Mouse (Mus musculus) kidney, adult 18-20 months (tissue): ENCODE results near the gene Scg5.

ENCODE experiments used
- DNase-seq: peaks from one replicate; pipeline ENCODE4 v3.0.0; 2021

Gene Scg5

GRCm38 (mm10) chr2:113828943-113829882 lies at the start of gene Scg5:
Gene Scg5, minus strand, starts transcription at chr2:113829121.
- peak; percentile 65 for DNase-seq

DNA sequence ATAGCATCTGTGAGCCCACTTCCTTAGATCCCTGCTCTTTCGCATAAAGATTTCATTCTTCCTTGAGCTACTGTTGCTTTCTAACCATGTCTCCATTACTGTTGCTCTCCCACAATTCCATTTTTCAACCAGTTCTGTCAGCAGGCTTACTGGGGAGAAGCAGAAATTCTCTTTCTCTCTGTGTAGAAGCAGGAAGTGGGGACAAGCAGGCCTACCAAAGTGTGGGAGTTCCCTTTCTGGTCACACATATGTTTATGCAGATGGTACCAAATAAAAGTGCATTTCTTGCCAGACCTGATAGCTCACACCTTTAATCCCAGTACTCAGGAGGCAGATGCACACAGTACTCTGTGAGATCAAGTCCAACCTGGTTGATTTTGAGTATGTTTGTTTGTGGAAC lies 41.2 kb upstream of the Scg5 start:
- DNase-seq: no peak

DNA sequence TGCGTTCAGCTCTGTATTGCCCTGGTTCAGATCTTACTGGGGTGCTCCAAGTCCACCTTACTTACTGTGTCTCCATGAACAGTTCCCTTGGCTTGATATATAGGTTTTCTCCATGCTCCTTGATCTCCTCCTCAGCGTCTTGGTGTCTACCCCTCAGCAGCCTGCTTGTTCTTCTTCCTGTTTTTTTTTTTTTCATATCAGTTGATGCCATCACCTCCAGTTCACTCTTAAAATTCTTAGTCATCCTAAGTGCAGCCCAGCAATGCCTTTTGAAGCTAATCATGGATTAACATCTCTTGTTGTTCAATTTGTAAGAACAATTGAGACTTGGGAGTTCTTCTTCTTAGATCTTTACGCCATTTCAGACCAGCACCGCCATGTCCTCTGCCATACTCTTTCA lies 39.5 kb upstream of the Scg5 start:
- no peak for DNase-seq

- no peak for DNase-seq
Measured at GRCm38 (mm10) chr2:113866155-113866554, 37.2 kb upstream of the Scg5 start.

GRCm38 (mm10) chr2:113849141-113849540 lies 20.2 kb upstream of the Scg5 start:
- DNase-seq: no peak

DNA sequence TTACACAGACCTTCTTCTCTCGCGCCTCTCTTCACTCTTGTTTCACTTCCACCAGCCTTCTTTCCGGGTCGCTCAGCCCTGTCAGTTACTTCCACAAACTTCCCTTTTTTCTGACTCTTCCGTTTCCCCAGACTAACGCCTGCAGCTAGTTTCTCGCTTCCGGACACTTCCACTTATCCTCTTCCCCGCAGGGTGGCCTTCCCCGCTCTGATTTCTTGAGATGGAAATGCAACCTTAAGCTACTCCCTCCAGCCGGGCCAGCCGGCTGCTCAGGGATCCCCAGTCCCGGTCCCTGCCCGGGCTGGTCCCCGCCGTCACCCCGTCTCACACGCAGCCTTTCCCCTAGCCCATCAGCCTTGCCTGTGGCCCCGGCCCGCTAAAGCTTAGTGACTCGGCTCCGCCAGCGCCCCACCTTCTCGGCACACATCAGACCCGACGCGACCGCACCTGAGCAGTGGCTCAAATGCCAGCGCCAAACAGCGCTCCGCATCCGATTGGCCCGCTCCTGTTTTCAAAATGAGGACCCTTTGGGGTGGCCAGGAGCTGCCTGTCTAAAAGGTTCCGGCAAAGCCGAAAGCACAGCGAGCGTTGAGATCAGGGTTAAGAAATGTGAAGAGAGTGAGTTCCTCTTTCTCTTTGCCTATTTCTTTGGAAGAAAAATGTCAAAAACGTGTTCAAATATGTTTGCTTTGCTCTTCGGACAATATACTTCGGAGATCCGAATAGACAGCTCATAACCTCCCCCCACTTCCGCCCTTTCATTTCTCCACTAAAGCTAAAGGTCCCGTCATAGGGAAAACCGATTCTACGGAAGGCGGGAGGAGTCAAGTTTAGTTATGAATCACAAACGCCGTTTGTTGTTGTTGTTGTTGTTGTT lies 19.6 kb upstream of the Scg5 start, which contains the start of gene Arhgap11a:
TSS of gene Arhgap11a (minus strand) at position 417 of the 877 bp plus-strand sequence.
- peak; percentile 94 for DNase-seq

DNA sequence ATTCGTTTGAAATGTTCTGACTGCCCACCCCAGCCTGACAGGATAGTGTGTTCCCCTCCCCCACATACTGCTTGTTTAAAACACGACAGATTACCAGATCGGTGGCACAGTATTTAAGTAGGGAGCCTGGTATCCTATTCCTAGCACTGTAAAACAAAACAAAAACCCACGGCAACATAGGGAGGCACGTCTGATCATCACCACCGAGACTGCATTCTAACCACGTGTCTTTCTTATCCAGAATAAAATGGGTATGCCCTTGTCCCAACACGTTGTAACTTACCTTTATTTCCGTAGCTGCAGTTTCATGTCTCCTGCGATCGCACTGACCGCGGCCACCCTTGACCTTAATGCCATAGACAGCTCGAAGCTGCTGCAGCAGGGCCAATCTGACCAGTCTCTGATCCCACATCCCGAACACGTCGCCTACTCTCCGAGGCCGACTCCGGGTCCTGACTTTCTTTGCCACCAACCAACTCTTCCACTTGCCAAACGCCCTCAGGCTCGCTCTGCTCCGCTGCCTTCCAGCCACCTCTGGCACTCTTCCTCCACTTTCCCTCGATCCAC lies 18.8 kb upstream of the Scg5 start:
- peak; percentile 17 for DNase-seq

DNA sequence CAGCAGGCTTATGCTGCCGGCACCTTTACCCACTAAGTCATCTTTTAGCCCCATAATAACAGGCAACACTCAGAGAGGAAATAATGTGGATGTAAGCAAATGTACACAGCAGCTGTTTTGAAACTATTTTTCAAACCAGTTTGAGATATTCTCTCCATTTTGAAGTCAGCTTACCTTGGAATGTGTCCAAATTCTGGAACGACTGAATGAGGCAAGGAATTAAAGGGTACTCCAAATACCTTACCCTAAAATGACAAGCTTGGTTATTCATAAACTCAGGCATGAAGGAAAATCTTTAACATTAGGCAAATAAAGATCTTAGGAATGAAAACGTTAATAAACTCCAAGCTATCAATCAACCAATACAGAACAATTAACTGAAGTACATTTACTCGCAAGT lies 16.2 kb upstream of the Scg5 start:
- DNase-seq: no peak

DNA sequence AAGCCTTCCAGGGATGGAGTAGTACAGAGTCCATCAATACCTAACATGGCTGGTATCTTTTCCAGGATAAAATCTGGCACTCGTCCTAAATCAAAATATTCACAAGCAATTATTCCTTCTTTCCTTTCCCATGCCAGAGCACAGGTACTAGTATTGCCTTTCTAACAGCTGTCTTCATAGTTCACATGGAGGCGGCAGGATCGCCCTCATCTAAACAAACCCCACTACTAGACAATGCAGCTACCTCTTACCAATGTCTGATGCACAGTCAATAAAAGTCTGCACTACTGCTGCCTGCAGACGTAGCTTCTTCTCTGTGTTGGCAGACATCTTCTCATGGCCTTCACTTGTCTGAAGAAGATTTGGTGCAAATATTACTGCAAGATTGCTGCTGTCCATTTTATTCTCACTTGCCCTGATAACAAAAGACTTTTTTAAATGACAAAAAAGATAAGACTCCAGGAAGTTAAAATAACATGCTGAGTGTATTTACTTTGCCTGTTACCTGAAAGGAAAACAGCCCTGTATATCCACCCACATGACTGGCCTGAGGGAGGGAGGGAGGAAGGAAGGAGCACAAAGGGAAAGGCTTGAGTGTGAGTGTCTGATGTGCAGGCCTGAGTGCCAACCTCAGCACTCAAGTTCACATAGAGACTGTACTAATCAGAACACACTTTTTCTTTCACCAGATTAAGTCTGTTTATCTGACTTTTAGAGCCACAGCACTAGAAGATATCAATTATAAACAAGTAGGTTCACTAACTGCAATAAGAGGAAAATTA lies 12.9 kb upstream of the Scg5 start:
- no peak for DNase-seq

DNA sequence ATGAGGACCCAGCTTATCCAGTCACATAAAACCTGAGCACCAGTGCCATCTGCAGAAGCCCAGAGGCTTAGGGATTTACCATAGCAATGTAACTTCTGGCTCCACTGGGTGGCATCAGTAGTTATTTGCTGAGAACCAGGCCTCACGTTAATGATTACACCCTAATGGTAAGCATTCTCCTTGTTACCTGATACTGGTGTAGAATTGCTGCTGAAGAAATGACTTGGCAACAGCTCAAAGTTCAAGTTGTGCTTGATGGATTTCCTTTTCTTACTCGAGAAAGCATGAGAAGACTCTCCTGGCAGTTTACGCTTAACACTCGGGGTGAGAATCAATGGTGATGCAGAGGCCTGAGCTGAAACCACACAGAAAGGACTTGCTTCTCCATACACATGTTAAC lies 10.6 kb upstream of the Scg5 start:
- DNase-seq: peak; percentile 31

GRCm38 (mm10) chr2:113835219-113835618 lies 6.3 kb upstream of the Scg5 start:
- no peak for DNase-seq

GRCm38 (mm10) chr2:113828086-113828942 lies 607 bp downstream of the Scg5 start:
- DNase-seq: no peak

DNA sequence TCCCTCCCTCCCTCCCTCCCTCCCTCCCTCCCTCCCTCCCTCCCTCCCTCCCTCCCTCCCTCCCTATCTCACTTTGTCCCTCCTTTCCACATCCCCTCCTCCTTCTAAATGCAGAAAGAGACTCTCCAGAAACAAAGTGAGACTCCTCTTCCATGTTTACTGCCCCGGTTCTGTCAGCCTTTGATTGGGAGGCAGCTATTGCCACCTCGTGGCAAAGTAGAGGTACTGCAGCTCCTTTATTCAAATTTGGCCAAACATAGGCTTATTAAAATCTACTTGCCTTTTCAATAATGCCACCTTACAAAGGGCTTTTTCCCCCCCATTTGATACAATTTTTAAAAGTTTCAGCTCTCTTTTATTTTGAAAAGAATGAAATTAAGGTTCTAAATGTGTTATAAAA lies 5.0 kb downstream of the Scg5 start:
- no peak for DNase-seq

DNA sequence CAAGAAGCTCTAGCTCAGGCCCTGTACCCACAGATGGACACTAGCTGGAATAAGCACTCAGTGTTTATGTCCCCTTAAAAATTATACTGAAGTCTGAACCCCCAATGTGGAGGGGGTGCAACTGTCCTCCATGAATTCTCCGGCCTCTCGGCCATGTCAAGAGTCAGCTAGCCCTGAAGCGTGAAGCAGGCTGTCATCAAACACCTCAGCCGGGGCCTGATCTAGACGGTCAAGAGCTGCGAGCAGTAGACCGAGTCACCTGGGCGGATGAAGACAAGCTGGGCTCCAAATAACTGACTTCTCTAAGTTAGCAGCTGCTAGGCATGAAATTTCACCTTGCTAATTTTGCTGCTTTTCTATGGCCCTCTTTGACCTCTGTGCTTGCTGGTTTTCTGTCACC lies 6.6 kb downstream of the Scg5 start:
- DNase-seq: no peak

GRCm38 (mm10) chr2:113821176-113821734 lies 7.7 kb downstream of the Scg5 start:
- peak; percentile 23 for DNase-seq

- DNase-seq: no peak
Measured at GRCm38 (mm10) chr2:113820117-113820516, 8.8 kb downstream of the Scg5 start.

DNA sequence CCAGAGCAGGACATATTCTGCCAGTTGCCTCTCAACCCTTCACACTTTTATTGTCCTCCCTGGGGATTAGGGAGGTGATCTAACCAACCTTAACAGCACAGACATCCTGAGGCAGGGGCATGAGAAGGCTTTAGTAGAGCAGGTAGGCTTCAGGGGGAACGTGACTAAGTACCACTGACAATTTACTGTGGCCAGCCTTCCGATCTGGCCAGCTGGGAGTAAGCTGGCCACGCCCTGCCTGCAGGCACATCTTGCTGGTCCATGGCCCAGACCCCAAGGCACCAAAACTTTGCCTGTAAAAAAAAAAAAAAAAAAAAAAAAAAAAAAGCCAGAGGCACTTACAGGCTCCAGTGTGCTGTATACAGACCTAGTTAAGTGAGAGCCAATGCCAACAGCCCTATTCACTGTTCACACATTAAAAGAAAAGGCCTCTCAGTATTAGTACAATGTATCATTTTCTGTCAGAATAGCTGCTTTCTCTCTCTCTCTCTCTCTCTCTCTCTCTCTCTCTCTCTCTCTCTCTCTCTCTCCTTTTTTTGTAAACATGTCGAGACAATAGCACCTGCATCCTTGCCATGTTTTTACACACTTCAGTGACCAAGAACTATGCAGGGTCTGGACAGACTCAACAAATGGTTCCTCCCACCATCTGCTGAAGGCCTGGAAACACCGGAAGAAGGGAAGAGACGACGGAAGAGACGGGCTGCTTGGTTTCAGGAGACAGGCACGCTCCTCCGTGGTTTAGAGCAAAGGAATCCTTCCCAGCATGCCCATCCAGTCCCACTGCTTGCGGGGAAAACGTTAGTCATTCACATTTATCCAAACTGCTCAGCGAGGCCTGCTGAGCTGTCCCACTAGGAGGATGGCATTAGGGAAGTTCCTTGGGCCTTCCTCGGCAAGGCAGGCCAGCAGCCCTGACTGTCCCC lies 11.0 kb downstream of the Scg5 start:
- DNase-seq: no peak

DNA sequence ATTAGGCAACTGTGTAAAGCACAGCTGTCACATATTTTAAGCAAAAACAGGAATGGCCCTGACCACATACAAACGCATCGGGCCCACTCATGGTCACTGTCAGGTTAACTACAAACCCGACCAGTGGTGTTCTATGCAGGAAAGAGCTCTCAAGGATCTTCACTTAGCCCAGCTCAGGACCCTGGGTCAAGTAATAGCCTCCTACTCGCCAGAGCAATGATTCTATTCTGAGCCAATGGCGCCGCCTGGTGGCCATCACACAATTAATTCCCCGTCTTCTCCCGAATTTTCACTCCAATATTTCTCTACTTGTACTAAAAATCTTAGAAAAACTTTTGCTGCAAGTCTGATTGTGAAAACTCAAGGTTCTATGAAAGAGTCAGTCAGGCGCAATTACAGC lies 21.3 kb downstream of the Scg5 start:
- peak; percentile 70 for DNase-seq

- no peak for DNase-seq
Measured at GRCm38 (mm10) chr2:113806851-113807577, 21.9 kb downstream of the Scg5 start.
